Mouse (Mus musculus): ENCODE measurements around the gene Coro2b. TPM values are rescaled to one million over a fixed set of nuclear protein-coding genes. Genes with fewer than 3 reads are reported as not detected.
A peak's percentile ranks its signal among the peaks of the same experiment; 100 is the strongest.

Gene Coro2b
- polyA plus RNA-seq, 1 experiment from 2014 or later = 33.4 TPM

DNA sequence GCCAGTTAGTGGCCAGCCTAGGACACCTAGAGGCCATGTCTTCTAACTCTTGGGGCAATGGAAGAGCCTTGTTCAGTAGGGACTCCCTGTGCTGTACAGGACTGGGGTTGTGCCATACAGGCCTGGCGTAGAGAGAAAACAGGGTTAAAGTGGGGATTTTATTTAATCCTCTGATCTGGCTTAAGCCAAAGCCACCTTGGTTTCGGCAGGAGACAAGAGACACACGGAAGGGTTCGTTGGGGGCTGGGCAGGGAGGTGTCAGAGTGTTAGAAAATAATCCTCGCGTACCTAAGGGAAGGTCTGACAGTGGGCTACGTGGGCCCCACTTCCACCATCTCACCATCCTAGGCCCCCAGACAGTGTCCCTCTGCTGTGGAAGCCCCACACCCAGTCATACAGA, 2.2 kb downstream of the Coro2b start:
- Histone ChIP-seq H3K27me3 (ENCODE audit: control insufficient read depth, insufficient read depth, low read depth, low read length) (no peaks in the 10 kb centered on the region), H3K9ac (ENCODE audit: low read depth, low read length) (no peak overlapping the region), H3K9me3 (replicated peaks; ENCODE audit: control insufficient read depth, low read length, poor library complexity, severe bottlenecking) (no peaks in the 10 kb centered on the region), H3K4me3 (ENCODE audit: low read depth, low read length) (no peak overlapping the region), H3K27ac (ENCODE audit: low read length) (no peak overlapping the region), H3K36me3 (ENCODE audit: control insufficient read depth, insufficient read depth, low read length) (no peaks in the 10 kb centered on the region), H3K4me2 (ENCODE audit: low read length) (peak overlapping the region; percentile 79), H3K4me1 (ENCODE audit: control insufficient read depth, insufficient read depth, low read length) (peaks cover 61% of the 10 kb centered on the region)
- 57% methylated on average over 7 of the region's 7 CpGs for WGBS
- no peak for ATAC-seq

GRCm38 (mm10) chr9:62534158-62534557, 2.7 kb downstream of the Coro2b start:
- Histone ChIP-seq H3K27ac (ENCODE audit: low read length) (no peak overlapping the region), H3K9ac (ENCODE audit: low read depth, low read length) (no peak overlapping the region), H3K36me3 (ENCODE audit: control insufficient read depth, insufficient read depth, low read length) (no peaks in the 10 kb centered on the region), H3K4me3 (ENCODE audit: low read depth, low read length) (no peak overlapping the region), H3K9me3 (replicated peaks; ENCODE audit: control insufficient read depth, low read length, poor library complexity, severe bottlenecking) (no peaks in the 10 kb centered on the region), H3K4me2 (ENCODE audit: low read length) (no peak overlapping the region), H3K4me1 (ENCODE audit: control insufficient read depth, insufficient read depth, low read length) (peaks cover 61% of the 10 kb centered on the region), H3K27me3 (ENCODE audit: control insufficient read depth, insufficient read depth, low read depth, low read length) (no peaks in the 10 kb centered on the region)
- no peak for ATAC-seq
- WGBS = 83% methylated on average over 2 of the region's 2 CpGs

GRCm38 (mm10) chr9:62532876-62533275, 4.0 kb downstream of the Coro2b start:
- peaks cover 64% of the 10 kb centered on the region for H3K4me1 ChIP-seq (ENCODE audit: control insufficient read depth, insufficient read depth, low read length)

DNA sequence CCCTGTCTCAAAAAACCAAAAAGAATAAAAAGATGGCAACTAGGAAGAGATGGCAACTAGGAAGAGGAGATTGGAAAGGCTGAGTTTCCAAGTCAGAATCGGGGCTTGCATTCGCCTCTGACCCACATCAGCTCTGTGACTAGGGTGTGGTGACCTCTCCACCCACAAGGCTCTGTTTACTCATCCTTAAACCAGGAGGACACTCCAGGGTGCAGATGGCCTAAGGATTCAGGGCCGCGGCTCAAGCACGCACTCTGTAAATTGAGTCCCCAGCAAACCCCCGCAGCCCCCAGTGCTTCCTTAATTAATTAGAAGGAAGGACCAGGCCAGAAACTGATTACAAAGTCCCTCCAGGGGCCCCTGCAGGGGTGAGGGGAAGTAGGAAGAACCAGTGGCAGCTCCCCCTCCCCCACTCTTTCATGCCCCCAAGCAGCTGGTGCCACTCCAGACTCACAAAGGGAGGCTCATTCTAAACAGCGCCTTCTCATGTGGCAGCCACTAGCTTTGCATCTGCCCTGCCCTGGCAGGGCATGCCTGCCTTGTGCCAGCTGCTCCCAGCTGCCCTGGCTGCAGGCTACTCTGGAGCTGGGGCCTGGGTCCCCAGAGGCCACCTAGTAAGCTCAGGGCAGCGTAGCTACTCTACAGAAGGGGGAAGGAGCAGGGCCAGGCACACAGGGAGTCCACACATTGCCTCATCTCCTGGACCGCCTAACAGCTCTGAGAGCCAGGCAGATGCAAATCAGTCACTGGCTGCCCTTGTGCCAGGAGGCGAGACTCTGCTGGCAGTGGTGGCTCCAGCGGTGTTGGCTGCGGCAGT, 5.2 kb downstream of the Coro2b start:
- Histone ChIP-seq H3K27me3 (ENCODE audit: control insufficient read depth, insufficient read depth, low read depth, low read length) (no peaks in the 10 kb centered on the region), H3K9me3 (replicated peaks; ENCODE audit: control insufficient read depth, low read length, poor library complexity, severe bottlenecking) (no peaks in the 10 kb centered on the region), H3K4me2 (ENCODE audit: low read length) (peak overlapping the region; percentile 26), H3K4me3 (ENCODE audit: low read depth, low read length) (no peak overlapping the region), H3K36me3 (ENCODE audit: control insufficient read depth, insufficient read depth, low read length) (no peaks in the 10 kb centered on the region), H3K27ac (ENCODE audit: low read length) (peak overlapping the region; percentile 86), H3K9ac (ENCODE audit: low read depth, low read length) (peak overlapping the region; percentile 53), H3K4me1 (ENCODE audit: control insufficient read depth, insufficient read depth, low read length) (peaks cover 61% of the 10 kb centered on the region)
- 13% methylated on average over 12 of the region's 12 CpGs for WGBS
- peak; percentile 62 for ATAC-seq

More at GRCm38 (mm10) chr9:62532876-62533275, 4.0 kb downstream of the Coro2b start:
- no peaks in the 10 kb centered on the region for H3K36me3 ChIP-seq (ENCODE audit: control insufficient read depth, insufficient read depth, low read length)
- WGBS = 45% methylated on average over 11 of the region's 11 CpGs
- no peak for ATAC-seq
- H3K27ac ChIP-seq (ENCODE audit: low read length) = peak overlapping the region; percentile 86
- H3K4me2 ChIP-seq (ENCODE audit: low read length) = no peak overlapping the region
- no peak overlapping the region for H3K4me3 ChIP-seq (ENCODE audit: low read depth, low read length)
- H3K9ac ChIP-seq (ENCODE audit: low read depth, low read length) = peak overlapping the region; percentile 2; the same call in 1 of the 2 replicates
- H3K9me3 ChIP-seq (replicated peaks; ENCODE audit: control insufficient read depth, low read length, poor library complexity, severe bottlenecking) = no peaks in the 10 kb centered on the region
- no peaks in the 10 kb centered on the region for H3K27me3 ChIP-seq (ENCODE audit: control insufficient read depth, insufficient read depth, low read depth, low read length)

GRCm38 (mm10) chr9:62528527-62528926, 8.3 kb downstream of the Coro2b start:
- Histone ChIP-seq H3K27me3 (ENCODE audit: control insufficient read depth, insufficient read depth, low read depth, low read length) (no peaks in the 10 kb centered on the region), H3K4me2 (ENCODE audit: low read length) (no peak overlapping the region), H3K36me3 (ENCODE audit: control insufficient read depth, insufficient read depth, low read length) (no peaks in the 10 kb centered on the region), H3K9ac (ENCODE audit: low read depth, low read length) (no peak overlapping the region), H3K27ac (ENCODE audit: low read length) (no peak overlapping the region), H3K4me3 (ENCODE audit: low read depth, low read length) (no peak overlapping the region), H3K9me3 (replicated peaks; ENCODE audit: control insufficient read depth, low read length, poor library complexity, severe bottlenecking) (no peaks in the 10 kb centered on the region), H3K4me1 (ENCODE audit: control insufficient read depth, insufficient read depth, low read length) (peaks cover 56% of the 10 kb centered on the region)
- WGBS = 86% methylated on average over 11 of the region's 11 CpGs
- no peak for ATAC-seq

- no peaks in the 10 kb centered on the region for H3K27me3 ChIP-seq (ENCODE audit: control insufficient read depth, insufficient read depth, low read depth, low read length)
- no peak overlapping the region for H3K9ac ChIP-seq (ENCODE audit: low read depth, low read length)
- H3K9me3 ChIP-seq (replicated peaks; ENCODE audit: control insufficient read depth, low read length, poor library complexity, severe bottlenecking) = no peaks in the 10 kb centered on the region
- H3K4me2 ChIP-seq (ENCODE audit: low read length) = no peak overlapping the region
- WGBS = 83% methylated on average over 8 of the region's 8 CpGs
- no peaks in the 10 kb centered on the region for H3K36me3 ChIP-seq (ENCODE audit: control insufficient read depth, insufficient read depth, low read length)
- no peak overlapping the region for H3K4me3 ChIP-seq (ENCODE audit: low read depth, low read length)
- H3K4me1 ChIP-seq (ENCODE audit: control insufficient read depth, insufficient read depth, low read length) = peaks cover 49% of the 10 kb centered on the region
- peak overlapping the region; percentile 61 for H3K27ac ChIP-seq (ENCODE audit: low read length)
- no peak for ATAC-seq
These were observed 10.0 kb downstream of the Coro2b start for GRCm38 (mm10) chr9:62526858-62527257.

- no peaks in the 10 kb centered on the region for H3K27me3 ChIP-seq (ENCODE audit: control insufficient read depth, insufficient read depth, low read depth, low read length)
- H3K27ac ChIP-seq (ENCODE audit: low read length) = peak overlapping the region; percentile 71
- no peak overlapping the region for H3K4me2 ChIP-seq (ENCODE audit: low read length)
- H3K4me3 ChIP-seq (ENCODE audit: low read depth, low read length) = no peak overlapping the region
- H3K9ac ChIP-seq (ENCODE audit: low read depth, low read length) = no peak overlapping the region
- WGBS = 9% methylated on average over 3 of the region's 3 CpGs
- no peaks in the 10 kb centered on the region for H3K36me3 ChIP-seq (ENCODE audit: control insufficient read depth, insufficient read depth, low read length)
- no peaks in the 10 kb centered on the region for H3K9me3 ChIP-seq (replicated peaks; ENCODE audit: control insufficient read depth, low read length, poor library complexity, severe bottlenecking)
- peaks cover 49% of the 10 kb centered on the region for H3K4me1 ChIP-seq (ENCODE audit: control insufficient read depth, insufficient read depth, low read length)
- ATAC-seq = peak; percentile 82
These were observed 10.4 kb downstream of the Coro2b start for GRCm38 (mm10) chr9:62526451-62526850.

DNA sequence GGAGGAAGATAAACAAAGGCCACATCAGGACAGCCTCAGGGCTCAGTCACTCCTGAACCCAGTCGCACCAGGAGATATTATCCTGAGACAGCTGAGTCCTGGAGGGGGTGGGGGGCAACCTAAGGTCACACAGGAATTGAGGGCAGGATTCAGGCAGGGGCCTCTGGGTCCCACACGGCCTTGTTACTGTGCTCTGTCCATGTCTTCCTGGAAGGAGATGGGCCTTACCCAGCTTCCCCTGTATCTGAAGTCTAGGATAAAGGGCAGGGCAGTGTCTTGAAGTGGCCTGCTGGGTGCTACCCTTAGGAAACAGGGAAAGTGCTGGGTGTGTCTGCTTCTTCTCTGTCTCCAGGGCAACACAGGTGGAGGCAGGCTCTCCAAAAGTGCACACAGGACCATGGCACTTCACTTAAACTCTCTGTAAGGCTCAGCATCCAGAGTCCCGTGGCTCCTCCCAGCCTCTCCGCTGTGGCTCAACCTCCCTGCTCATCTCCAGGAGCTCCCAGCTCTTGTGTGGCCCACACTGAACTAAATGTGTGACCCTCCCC, 12.0 kb downstream of the Coro2b start:
- Histone ChIP-seq H3K9me3 (replicated peaks; ENCODE audit: control insufficient read depth, low read length, poor library complexity, severe bottlenecking) (no peaks in the 10 kb centered on the region), H3K36me3 (ENCODE audit: control insufficient read depth, insufficient read depth, low read length) (no peaks in the 10 kb centered on the region), H3K4me2 (ENCODE audit: low read length) (no peak overlapping the region), H3K27ac (ENCODE audit: low read length) (no peak overlapping the region), H3K9ac (ENCODE audit: low read depth, low read length) (no peak overlapping the region), H3K4me3 (ENCODE audit: low read depth, low read length) (no peak overlapping the region), H3K27me3 (ENCODE audit: control insufficient read depth, insufficient read depth, low read depth, low read length) (no peaks in the 10 kb centered on the region), H3K4me1 (ENCODE audit: control insufficient read depth, insufficient read depth, low read length) (peaks cover 52% of the 10 kb centered on the region)
- WGBS = 65% methylated on average over 4 of the region's 4 CpGs
- no peak for ATAC-seq

GRCm38 (mm10) chr9:62522791-62523471, 13.9 kb downstream of the Coro2b start:
- H3K4me1 ChIP-seq (ENCODE audit: control insufficient read depth, insufficient read depth, low read length) = peaks cover 64% of the 10 kb centered on the region
- no peak overlapping the region for H3K4me2 ChIP-seq (ENCODE audit: low read length)
- H3K27me3 ChIP-seq (ENCODE audit: control insufficient read depth, insufficient read depth, low read depth, low read length) = no peaks in the 10 kb centered on the region
- H3K9me3 ChIP-seq (replicated peaks; ENCODE audit: control insufficient read depth, low read length, poor library complexity, severe bottlenecking) = no peaks in the 10 kb centered on the region
- H3K36me3 ChIP-seq (ENCODE audit: control insufficient read depth, insufficient read depth, low read length) = no peaks in the 10 kb centered on the region
- H3K9ac ChIP-seq (ENCODE audit: low read depth, low read length) = 0 out of 2 replicates have a peak overlapping the region, but pooled peaks have one; percentile 39
- peak overlapping the region; percentile 31 for H3K27ac ChIP-seq (ENCODE audit: low read length)
- 27% methylated on average over 15 of the region's 15 CpGs for WGBS
- ATAC-seq = no peak
- no peak overlapping the region for H3K4me3 ChIP-seq (ENCODE audit: low read depth, low read length)

Data from midbrain, embryonic 16.5 days (tissue).